Mouse (Mus musculus) heart, postnatal 14 days (tissue): ENCODE data around the gene Gm49353. TPM values are rescaled to one million over a fixed set of nuclear protein-coding genes. Genes with fewer than 3 reads are reported as not detected.

Experiments
- DNase-seq, 2 experiments: peaks; one replicate each; pipeline ENCODE4 v3.0.0; 2021 to 2022
- intact Hi-C: fragments of 180-260 bp; cut with DNase I; formaldehyde crosslinking; loops from one replicate; pipeline ENCODE4 v1.15.1; 2025
- long read RNA-seq, 2 experiments: library from polyadenylated mRNA; stranded (forward); transcript quantifications; one replicate each; pipeline ENCODE4 v2.0.0; 2021
- total RNA-seq, 2 experiments: library from RNA; stranded (reverse); gene quantifications; 2 replicates each; pipeline ENCODE4 v1.2.3; 2021

The Gm49353 gene
- not detected for total RNA-seq
- long read RNA-seq, experiment 1: 0 reads
- long read RNA-seq, experiment 2: 0 reads

DNA sequence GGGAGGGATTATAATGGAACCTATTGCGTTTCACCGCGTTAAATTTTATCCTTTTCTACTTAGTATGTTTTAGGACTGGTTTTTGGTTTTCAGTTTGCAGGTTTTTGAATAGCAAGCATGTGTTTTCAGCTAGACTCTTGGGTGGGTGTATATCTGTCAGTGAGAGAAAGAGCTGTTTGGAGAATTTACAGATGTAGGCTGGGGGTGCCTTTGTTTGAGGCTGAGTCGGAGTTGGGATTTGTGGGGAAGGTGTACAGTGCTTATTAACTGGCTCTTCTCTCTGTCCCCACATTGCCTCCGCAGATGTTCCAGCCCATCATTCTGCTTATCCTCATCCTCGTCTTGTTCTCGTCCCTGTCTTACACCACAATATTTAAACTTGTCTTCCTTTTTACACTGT lies at the start of gene Gm49353:
TSS of gene Gm49353 (plus strand) at position 313 of the 400 bp plus-strand sequence.
- intact Hi-C loops: no loop called here
- no peak for DNase-seq

DNA sequence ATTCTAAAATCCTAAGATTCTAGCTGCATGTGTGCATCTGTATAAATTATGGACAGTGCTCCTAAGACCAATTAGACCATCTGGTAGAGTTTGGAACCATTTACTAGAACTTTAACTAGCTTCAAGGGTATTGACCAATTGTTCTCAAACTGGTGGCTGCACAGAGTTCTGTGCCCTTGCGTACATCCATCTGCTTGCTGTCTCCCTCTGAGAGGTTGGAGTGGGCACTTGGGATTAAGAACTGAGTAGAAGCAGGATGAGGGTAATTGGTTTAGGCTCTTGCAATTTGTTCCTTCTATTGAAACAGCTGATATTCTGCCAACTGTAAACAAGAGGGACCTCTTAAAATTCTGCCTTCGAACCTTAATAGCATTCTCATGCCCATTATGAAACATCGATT lies 43.5 kb upstream of the Gm49353 start:
- DNase-seq: no peak
- intact Hi-C loops: no loop called here

DNA sequence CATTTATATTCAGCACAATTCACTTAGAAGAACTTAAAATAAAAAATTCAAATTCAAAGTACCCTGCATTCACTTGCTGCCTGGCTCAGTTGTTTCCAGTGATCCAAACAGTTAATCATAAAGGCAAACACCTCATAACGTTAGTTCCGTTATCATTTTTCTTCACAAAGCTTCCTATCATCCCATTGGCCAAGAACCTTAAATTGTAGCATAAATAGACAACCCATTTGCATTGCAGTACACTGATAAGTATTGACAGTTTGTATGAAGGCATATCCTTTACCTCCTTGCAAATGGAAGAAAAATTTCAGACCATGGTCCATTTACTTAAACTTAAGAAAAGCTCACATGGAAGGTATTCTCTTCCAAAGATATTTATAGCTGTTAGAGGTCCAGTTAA lies 37.1 kb upstream of the Gm49353 start:
- intact Hi-C loops: no loop called here
- DNase-seq: no peak

DNA sequence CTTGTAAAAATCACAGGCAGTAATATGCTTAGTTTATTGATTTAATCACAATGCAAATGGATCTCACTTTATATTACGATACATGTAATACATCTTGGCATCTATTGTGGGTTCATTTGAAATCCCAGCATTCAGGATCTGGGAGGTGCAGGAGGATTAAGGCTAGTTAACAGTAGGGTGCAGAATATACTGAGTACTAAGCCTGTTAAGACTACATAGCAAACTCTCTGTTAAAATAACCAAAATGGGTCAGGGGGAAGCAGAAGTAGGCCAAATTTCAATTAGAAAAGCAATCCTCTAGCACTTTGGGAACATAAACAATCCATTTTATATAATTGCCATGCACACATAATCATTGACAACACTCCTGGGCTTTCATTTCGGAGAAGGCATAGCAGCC lies 25.0 kb upstream of the Gm49353 start:
- intact Hi-C loops: no loop called here
- DNase-seq: no peak

DNA sequence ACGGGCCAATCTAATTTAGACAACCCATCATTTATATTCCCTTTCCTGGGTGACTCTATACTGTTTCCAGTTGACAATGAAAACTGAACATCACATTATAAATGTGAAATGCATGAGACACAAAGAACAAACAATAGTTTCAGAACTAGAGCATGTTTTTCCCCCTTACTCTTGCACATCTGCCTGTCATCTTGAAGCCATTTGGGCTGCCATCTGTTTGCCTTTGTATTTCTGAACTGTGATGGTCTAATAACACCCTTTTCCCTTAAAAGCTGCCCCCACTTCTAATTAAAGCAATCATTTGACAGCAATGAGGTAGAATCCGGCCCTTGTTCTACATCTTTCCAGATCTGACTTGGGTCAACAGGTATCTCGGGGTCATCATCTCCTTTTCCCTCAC lies 23.1 kb upstream of the Gm49353 start:
- no peak for DNase-seq
- intact Hi-C loops: no loop called here

DNA sequence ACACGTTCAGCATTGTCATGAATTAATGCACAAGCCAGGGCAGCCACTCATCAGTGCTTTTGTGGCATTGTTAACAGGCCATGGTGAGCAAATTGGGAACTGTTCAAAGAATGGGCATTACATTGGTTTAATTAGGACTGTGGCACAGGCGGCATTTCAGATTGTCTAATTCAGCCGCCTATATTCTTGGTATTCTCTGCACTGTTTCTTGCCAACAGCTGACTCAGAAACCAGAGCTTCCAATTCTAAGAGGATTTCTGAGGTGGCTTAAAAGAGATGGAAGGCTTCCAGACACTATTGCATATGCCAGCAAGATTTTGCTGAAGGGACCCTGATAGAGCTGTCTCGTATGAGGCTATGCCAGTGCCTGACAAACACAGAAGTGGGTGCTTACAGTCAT lies 21.9 kb upstream of the Gm49353 start:
- intact Hi-C loops: no loop called here

DNA sequence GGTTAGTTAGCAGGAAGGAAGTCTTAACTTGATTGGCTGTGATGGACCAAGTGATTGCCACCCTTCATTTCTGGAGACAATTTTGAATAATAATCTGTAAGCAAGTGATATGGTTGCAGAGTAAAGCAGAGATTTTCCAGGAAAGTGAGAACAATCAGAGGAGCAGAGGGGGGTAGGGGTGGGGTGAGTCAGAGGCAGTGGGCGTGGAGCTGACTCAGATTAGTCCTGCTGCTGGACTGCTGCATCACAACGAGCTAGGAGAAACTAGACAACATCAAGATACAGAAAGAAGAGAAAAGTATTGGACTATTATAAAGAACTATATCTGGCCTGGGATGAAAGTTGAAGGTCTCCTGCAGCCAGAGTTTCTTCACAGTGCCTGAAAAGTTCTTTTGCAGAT lies 20.8 kb upstream of the Gm49353 start:
- intact Hi-C loops: no loop called here
- no peak for DNase-seq

More for the DNA sequence above, 21.9 kb upstream of the Gm49353 start:
- no peak for DNase-seq

DNA sequence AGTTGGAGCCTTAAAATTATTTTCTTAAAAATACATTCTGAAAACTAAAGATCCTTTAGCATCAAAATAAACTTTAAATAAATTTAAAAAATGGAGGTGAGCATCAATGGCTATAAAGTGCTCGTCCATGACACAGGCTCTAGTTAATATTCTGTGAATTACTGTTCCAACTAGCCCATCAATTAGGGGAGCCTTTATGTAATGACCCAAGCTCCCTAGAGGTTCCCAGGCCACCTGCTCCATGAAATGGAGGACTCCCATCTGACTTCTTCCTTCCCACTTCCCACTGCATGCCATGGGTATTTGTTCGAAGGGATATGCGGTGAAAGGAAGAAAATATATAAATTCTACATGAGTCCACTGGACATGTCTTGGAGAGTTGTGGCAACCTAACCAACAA lies 18.5 kb upstream of the Gm49353 start:
- no peak for DNase-seq
- intact Hi-C loops: no loop called here

DNA sequence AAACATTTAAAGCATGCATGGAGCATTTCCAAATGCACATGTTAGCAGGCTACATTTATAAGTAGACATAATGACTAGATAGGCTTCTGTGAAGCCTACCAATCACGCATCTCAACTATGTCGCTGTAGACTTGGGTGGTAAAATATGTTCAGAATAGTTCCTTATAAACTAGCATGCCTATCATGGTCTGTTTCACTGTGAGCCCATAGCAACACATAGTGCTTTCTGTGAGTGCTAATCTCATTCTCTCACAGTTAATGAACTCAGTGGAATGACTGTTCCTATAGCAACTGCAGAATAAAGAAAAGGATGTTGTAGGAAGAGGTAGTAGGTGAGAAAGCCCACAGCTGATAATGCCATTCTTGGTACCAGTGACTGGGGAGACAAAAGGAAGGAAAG lies 17.7 kb upstream of the Gm49353 start:
- intact Hi-C loops: no loop called here

DNA sequence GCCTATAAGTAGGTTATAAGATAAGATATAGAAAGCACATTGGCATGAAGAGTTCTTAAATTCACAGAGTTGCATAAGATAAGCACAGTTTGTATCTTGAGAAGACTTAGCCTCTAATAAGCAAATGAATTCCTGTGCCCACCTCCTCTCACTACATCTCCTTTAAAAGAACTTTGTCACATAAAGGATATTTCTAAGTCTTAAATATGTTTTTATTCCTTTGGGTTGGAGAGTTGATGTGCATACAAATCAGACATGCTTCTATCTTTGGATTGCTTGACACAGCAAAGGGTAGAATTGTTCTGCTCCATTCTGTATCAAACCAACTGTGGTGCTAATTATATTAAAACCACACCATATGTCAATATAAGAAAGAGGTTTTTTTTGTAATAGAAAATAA lies 5.0 kb upstream of the Gm49353 start:
- intact Hi-C loops: no loop called here
- no peak for DNase-seq

More for the DNA sequence above, 17.7 kb upstream of the Gm49353 start:
- no peak for DNase-seq

DNA sequence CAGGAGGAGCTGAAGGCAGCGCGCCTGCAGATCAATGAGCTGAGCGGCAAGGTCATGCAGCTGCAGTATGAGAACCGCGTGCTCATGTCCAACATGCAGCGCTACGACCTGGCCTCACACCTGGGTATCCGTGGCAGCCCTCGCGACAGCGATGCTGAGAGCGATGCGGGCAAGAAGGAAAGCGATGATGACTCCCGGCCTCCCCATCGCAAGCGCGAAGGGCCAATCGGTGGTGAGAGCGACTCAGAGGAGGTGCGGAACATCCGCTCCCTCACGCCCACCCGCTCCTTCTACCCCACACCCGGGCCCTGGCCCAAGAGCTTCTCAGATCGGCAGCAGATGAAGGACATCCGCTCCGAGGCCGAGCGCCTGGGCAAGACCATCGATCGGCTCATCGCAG lies 1.9 kb upstream of the Gm49353 start:
- no peak for DNase-seq
- intact Hi-C loops: no loop called here

DNA sequence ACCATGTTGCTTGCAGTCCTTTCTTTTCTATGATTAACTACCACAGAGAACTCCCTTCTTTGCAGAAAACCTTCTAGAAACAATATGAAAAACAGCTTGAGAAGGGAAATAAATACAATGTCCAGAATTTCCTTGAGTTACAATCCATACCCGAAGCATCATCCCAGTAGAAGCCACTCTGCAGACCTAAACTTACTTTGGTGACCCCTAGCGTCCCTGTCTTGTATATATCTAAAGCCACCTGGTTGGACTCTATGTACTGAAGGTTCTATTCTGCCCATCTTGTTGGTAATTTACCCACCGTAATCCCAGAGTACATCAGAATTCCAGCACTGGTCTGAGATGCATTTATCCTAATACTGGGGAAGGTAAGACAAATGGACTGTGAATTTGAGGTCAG lies 1.1 kb downstream of the Gm49353 start:
- no peak for DNase-seq
- intact Hi-C loops: loop anchor here (10.0 kb wide), 1 partner anchor 95 kb away; no protein-coding TSS in a partner anchor

DNA sequence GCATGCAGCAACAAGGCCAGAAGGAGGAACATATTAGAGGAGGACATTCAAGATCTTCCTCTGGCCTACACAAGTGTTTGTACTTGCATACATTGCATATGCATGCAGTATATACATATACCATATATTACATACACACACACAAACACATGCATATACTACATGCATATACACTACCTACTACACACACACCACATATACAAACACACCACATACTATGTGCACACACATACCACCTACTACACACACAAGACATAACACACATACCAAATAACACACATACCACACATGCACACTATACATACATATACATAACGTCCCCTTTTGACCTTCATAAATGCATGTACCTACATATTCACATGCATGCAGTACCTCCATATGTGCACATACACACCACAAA lies 1.9 kb downstream of the Gm49353 start:
- intact Hi-C loops: loop anchor here (10.0 kb wide), 1 partner anchor 96 kb away; no protein-coding TSS in a partner anchor
- no peak for DNase-seq

DNA sequence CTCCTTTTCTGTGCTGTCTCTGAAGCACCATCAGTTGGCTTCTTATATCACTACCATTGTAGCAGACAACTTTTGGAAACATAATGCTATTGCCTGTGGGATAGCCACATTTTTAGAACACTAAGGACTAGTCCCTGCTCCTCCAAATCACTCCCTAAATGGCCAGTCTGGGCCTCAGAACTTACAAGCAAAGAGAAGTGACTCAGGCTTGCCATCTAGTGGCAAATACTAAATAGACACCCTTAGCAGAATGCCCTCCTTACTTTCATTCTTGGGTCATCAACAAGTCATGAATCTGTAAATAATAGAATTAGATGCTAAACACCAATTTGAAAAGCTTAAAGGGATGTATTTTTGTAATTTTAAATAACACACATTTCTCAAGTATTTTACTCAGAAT lies 8.0 kb downstream of the Gm49353 start:
- DNase-seq: peak in 1 of 2 experiments; percentile 15
- intact Hi-C loops: loop anchor here (10.0 kb wide), 1 partner anchor 102 kb away; no protein-coding TSS in a partner anchor

DNA sequence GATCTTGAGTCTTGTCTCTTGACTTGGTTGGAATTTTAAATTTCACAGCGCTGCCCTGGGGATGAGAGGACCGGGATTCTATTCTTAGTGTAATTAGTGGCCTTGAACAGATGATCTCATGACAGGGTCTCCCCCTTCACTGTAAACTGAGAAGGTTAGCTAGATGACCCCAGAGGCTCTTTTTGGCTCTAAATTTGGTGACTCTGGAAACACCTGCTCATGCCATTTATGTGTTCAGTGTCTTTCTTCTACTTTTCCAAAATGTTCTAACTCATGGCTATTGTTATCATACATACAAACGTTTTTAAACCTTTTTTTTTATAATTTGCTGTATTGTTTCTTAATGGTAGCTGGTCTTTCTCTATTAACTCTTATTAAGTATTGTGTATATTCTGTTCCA lies 10.0 kb downstream of the Gm49353 start:
- no peak for DNase-seq
- intact Hi-C loops: loop anchor here (10.0 kb wide), 1 partner anchor 104 kb away; no protein-coding TSS in a partner anchor

DNA sequence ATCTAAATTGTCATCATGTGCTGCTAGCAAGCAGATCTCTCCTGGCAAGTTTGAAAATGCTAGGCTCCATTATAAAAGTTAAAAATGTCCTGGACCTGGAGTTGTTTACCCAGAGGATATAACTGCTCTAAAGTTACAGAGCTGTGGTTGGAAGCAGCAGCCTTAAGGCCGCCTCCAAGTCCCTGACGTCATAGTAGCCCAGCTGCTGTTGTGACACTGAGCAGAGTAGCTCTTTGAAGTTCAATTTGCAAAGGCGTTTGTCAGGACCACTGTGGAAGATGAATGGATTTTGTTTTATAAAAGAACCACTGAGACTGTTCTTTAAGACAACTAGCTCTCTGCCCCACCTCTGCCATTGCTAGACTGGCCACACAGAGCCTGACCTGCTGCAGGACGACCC lies 12.7 kb downstream of the Gm49353 start, which contains the start of gene 9330159F19Rik:
TSS of gene 9330159F19Rik (plus strand) at position 154 of the 400 bp plus-strand sequence.
- peak in 1 of 2 experiments; percentile 5 for DNase-seq
- intact Hi-C loops: no loop called here

DNA sequence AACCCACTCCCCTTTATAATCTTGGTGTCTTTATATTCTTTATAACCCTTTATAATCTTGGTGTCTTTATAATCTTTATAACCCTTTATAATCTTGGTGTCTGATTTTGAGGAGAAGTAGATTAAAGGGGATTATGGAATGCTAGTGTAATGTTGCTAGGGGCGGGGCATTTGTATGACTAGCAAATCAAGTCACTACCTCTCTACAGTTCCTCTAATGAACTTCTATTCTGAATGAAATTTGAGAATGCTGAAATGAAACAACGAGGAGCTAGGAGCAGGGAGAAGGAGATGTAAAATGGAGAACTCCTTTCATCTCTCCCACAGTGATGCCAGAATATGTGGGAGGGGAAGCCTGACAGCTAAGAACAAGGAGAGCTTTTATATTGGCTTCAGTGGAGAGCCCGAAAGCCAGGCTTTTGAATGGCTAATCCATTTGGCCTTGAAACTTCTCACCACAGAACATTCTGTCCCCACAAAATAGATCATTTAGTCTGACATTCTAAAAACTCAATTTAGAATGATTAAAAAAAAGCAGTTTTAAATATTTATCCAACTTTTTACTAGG lies 14.9 kb downstream of the Gm49353 start:
- intact Hi-C loops: no loop called here

DNA sequence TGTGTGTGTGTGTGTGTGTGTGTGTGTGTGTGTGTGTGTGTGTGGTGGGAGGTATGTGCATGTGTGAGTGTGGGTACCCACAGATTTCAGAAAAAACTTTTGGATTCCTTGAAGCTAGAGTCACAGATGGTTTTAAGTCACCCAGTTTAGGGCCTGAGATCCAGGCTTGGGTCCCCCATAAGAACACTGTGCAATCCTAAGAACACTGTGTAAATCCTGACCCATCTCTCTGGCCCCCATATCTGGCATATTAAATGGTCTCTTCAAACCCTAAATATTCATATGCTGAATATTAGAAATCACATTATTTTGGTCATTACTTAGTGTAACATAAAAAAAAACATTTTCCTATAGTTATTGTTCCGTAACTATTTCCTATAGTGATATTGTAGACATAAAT lies 18.2 kb downstream of the Gm49353 start:
- DNase-seq: no peak
- intact Hi-C loops: no loop called here

More for the DNA sequence above, 14.9 kb downstream of the Gm49353 start:
- DNase-seq: no peak

DNA sequence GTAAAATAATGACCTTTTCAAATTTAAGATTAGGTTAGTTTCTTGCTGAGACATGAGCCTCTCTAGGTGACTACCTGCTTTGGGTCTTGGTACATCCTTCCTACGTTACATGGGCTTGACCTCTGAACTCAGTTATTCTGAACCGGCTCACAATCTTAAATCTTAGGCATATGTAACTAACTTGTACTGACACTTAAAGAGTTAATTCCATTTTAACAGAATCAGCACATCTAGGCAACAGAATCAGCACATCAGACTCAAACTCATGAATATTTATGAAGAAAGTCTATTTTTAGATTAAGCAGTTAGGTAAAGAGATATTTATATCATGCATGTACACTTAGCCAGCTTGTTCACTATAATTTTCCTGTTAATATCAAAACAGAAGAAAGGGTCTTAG lies 18.7 kb downstream of the Gm49353 start:
- no peak for DNase-seq
- intact Hi-C loops: no loop called here

DNA sequence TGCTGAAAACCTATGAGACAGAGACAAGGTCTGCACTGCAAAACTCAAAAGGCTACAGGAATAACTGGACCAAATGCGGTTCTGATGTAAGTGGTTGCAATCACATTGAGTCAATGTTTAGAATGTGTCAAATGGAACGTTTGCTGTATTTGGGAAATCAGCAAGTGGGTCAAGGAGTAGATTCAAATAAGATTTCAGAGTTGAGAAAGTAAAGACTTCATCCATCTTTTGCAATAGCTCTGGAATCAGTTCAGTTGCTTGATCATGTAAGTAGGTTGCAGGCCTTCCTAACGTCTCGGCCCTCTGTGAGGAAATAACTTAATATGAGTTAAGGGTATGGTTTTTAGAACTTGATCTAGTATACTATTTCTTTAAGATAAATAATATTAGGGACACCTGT lies 26.6 kb downstream of the Gm49353 start:
- intact Hi-C loops: no loop called here
- DNase-seq: no peak

DNA sequence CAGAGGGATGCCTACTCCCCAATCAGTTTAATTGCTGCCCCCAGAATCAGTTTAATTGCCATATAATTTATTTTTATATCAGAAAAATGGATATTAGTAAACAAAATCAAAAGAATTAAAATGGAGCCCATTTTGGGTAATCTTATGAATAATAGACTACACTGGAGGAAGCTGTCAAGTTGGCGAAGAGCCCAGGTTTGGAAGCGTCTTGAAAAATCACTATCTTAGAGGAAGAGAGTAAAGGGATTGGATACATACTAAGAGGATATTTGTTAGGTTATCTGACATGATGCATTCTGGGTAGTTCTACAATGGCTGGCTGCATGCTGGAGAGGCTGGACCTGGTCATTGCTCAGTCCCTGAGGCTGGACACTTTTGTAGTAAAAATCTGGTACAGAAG lies 32.5 kb downstream of the Gm49353 start:
- DNase-seq: no peak
- intact Hi-C loops: no loop called here
